24 mouse cellular contexts compared by ENCODE assay signal in the genomic region with DNA sequence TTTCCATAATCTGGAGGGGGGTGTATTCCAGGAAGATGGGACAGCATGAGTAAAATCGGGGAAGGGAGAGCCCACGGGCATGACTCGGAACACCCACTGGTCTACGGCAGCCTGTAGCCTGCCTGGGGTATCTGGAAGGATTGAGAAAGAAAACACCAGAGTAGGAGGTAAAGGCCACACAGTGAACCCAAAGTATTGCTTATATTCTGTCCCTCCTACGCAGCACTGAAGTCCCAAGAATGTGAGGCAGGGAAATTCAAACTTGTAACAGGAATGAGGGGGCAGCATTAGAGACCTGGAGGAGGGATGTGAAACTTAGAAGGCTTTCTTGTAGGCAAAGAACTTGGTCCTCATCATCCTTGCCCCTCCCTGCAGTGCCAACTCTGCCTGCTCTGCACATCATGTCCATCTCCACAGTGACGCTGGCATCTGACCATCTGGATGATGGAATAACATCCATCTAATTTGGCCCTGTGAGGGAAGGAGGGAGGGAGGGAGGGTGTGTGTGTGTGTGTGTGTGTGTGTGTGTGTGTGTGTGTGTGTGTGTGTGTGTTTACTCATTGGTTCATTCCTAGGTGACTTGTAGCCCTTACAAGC. TPM values are rescaled to one million over a fixed set of nuclear protein-coding genes. Genes with fewer than 3 reads are reported as not detected.
DNase-seq lines count a peak whose midpoint lies in the region; ATAC-seq and TF ChIP-seq lines count a peak whose summit lies in the region.
"Had no signal": no experiment of that assay in that cellular context is flagged by ENCODE, and none has a peak within 500 bp of the region (broad histone marks: within the 10 kb centered on the region; RNA-seq: fewer than 3 reads in every experiment).

No protein-coding gene starts in this region.

- WGBS in kidney, embryonic 15.5 days = 49% methylated on average over 6 of the region's 6 CpGs

- no peaks in the 10 kb centered on the region for H3K27me3 ChIP-seq in kidney, embryonic 15.5 days
- H3K27me3 ChIP-seq in CH12.LX (replicated peaks) = no peaks in the 10 kb centered on the region
- H3K27me3 ChIP-seq in Patski = no peaks in the 10 kb centered on the region
- H3K27me3 ChIP-seq: embryonic facial prominence, embryonic 12.5 days; forebrain, embryonic 15.5 days; liver, embryonic 12.5 days; neural tube, embryonic 13.5 days had no signal

- H3K27ac ChIP-seq in kidney, embryonic 15.5 days = peak overlapping the region; percentile 60; the same call in 1 of the 2 replicates
- peak overlapping the region; percentile 19 for H3K27ac ChIP-seq in CH12.LX (ENCODE audit: insufficient read depth, low read depth)
- H3K27ac ChIP-seq: embryonic facial prominence, embryonic 12.5 days; forebrain, embryonic 15.5 days; left cerebral cortex, adult 2 months; liver, embryonic 12.5 days; neural tube, embryonic 13.5 days had no signal

- no peak overlapping the region for H3K4me2 ChIP-seq in kidney, embryonic 15.5 days
- H3K4me2 ChIP-seq in CH12.LX (ENCODE audit: insufficient read depth, low read depth, poor library complexity, severe bottlenecking) = peak overlapping the region; percentile 47; the same call in 1 of the 2 replicates
- H3K4me2 ChIP-seq: embryonic facial prominence, embryonic 12.5 days; forebrain, embryonic 15.5 days; heart, embryonic 11.5 days; liver, embryonic 12.5 days; lung, embryonic 14.5 days; midbrain, embryonic 11.5 days; neural tube, embryonic 13.5 days had no signal

- peak; percentile 64 for ATAC-seq in kidney, embryonic 15.5 days (replicated peaks; ENCODE audit: low FRiP score)
- ATAC-seq in Patski = peak; percentile 5
- ATAC-seq: activated CD4-positive, CD25-positive, alpha-beta regulatory T cell, adult 4 months; forebrain, embryonic 15.5 days; liver, embryonic 12.5 days had no signal

- DNase-seq in kidney, postnatal 10 days = no peak
- DNase-seq in CH12.LX (ENCODE audit: extremely low read depth) (no peak), Patski (ENCODE audit: low read depth, low spot score) (no peak)
- peak; percentile 71 to 73 for DNase-seq in cerebellum, postnatal 14 days
- no peak for DNase-seq in layer of hippocampus, postnatal 36 days
- no peak for DNase-seq in ovary, postnatal 10 days (ENCODE audit: low spot score)
- DNase-seq: adrenal gland, postnatal 10 days; heart, postnatal 10 days; kidney, postnatal 14 days; lung, embryonic 14.5 days; lung, postnatal 4 days; right cerebral cortex, postnatal 14 days; spleen, adult 18-20 months; thymus, postnatal 25 days had no signal

- H3K36me3 ChIP-seq in kidney, embryonic 15.5 days = no peaks in the 10 kb centered on the region
- H3K36me3 ChIP-seq in CH12.LX (replicated peaks in 1 of 2; ENCODE audit: control insufficient read depth in 1 of 2, insufficient read depth in 1 of 2, low read length in 1 of 2) = peaks cover 0 to 2% of the 10 kb centered on the region in 2 experiments
- H3K36me3 ChIP-seq: embryonic facial prominence, embryonic 12.5 days; forebrain, embryonic 15.5 days; liver, embryonic 12.5 days; neural tube, embryonic 13.5 days had no signal

- no peak overlapping the region for H3K9ac ChIP-seq in kidney, embryonic 15.5 days
- H3K9ac ChIP-seq in CH12.LX (ENCODE audit: insufficient read depth, low read depth) = 0 out of 2 replicates have a peak overlapping the region, but pooled peaks have one; percentile 23
- H3K9ac ChIP-seq: embryonic facial prominence, embryonic 12.5 days; forebrain, embryonic 15.5 days; liver, embryonic 12.5 days; lung, embryonic 14.5 days; neural tube, embryonic 13.5 days had no signal

- POLR2A ChIA-PET in Patski (lab: Charles Lee) = interaction anchor here (1.1 kb wide), 1 partner anchor 18 kb away, joined by 3 read pairs; no protein-coding TSS in a partner anchor

- TF ChIP-seq CTCF in CH12.LX (conservative IDR thresholded peaks at IDR 0.05 in 1 of 2, IDR thresholded peaks at IDR 0.05 in 1 of 2; ENCODE audit: low read depth in 2 of 2, low read length in 2 of 2) (no peak), Patski (IDR thresholded peaks at IDR 0.05) (no peak)

- H3K9me3 ChIP-seq in kidney, embryonic 15.5 days (replicated peaks) = no peaks in the 10 kb centered on the region
- H3K9me3 ChIP-seq in CH12.LX (replicated peaks; ENCODE audit: low read length) = no peaks in the 10 kb centered on the region
- H3K9me3 ChIP-seq: embryonic facial prominence, embryonic 12.5 days; forebrain, embryonic 15.5 days; liver, embryonic 12.5 days; neural tube, embryonic 13.5 days had no signal

- in situ Hi-C loops in CH12.LX (cut with MboI; ENCODE audit: low pct_ligation_motif_present, low pct_unique_long_range_greater_than_20kb, low sequenced_read_pairs) (no loop called here), Patski (cut with MboI; ENCODE audit: low pct_unique_long_range_greater_than_20kb) (loop anchor here (5.0 kb wide), 1 partner anchor 36 kb away; no protein-coding TSS in a partner anchor)

- no peak for TF ChIP-seq RAD21 in CH12.LX (IDR thresholded peaks at IDR 0.05; ENCODE audit: low read depth, low read length)

- H3K4me3 ChIP-seq in kidney, embryonic 15.5 days (replicated peaks) = no peak overlapping the region
- H3K4me3 ChIP-seq in CH12.LX (replicated peaks in 1 of 3; ENCODE audit: low read depth in 2 of 3, low read length in 2 of 3, poor library complexity in 1 of 3) = peak overlapping the region in 1 of 3 experiments; percentile 27
- H3K4me3 ChIP-seq: embryonic facial prominence, embryonic 12.5 days; forebrain, embryonic 15.5 days; layer of hippocampus, adult 2 months; left cerebral cortex, adult 2 months; liver, embryonic 12.5 days; neural tube, embryonic 13.5 days had no signal

- no peak for TF ChIP-seq POLR2A in CH12.LX (IDR thresholded peaks at IDR 0.05; ENCODE audit: low read depth, low read length)

- peaks cover 12% of the 10 kb centered on the region for H3K79me2 ChIP-seq in CH12.LX (replicated peaks; ENCODE audit: control insufficient read depth, extremely low read depth, insufficient read depth, poor library complexity, severe bottlenecking)

- CTCF ChIA-PET in Patski (lab: Charles Lee) = interaction anchor here (1.0 kb wide), 1 partner anchor 31 kb away, joined by 3 read pairs; no protein-coding TSS in a partner anchor

- dilution Hi-C loops in CH12.LX (cut with MboI; ENCODE audit: extremely low pct_ligation_motif_present, extremely low pct_unique_long_range_greater_than_20kb, low sequenced_read_pairs) = no loop called here

- no peak for TF ChIP-seq EP300 in CH12.LX (IDR thresholded peaks at IDR 0.05; ENCODE audit: low read length)

- H3K4me1 ChIP-seq in kidney, embryonic 15.5 days = peaks cover 61% of the 10 kb centered on the region
- H3K4me1 ChIP-seq in CH12.LX (ENCODE audit: control insufficient read depth in 1 of 2, insufficient read depth in 2 of 2) = peaks cover 30 to 64% of the 10 kb centered on the region in 2 experiments

TF ChIP-seq in CH12.LX, 34 proteins besides CTCF, POLR2A, EP300 and RAD21:
- no peak for TF ChIP-seq MXI1 (IDR thresholded peaks at IDR 0.05; ENCODE audit: low read depth, low read length)
- no peak for TF ChIP-seq KAT2A (IDR thresholded peaks at IDR 0.05; ENCODE audit: insufficient replicate concordance, low read length)
- TF ChIP-seq CHD2 (IDR thresholded peaks at IDR 0.05; ENCODE audit: low read length) = no peak
- no peak for TF ChIP-seq BHLHE40 (IDR thresholded peaks at IDR 0.05; ENCODE audit: low read depth, low read length)
- no peak for TF ChIP-seq USF1 (IDR thresholded peaks at IDR 0.05; ENCODE audit: low read depth, low read length)
- no peak for TF ChIP-seq E2F4 (IDR thresholded peaks at IDR 0.05; ENCODE audit: insufficient replicate concordance, low read depth, low read length)
- no peak for TF ChIP-seq JUND (conservative IDR thresholded peaks at IDR 0.05; ENCODE audit: low read depth, low read length)
- no peak for TF ChIP-seq ELF1 (IDR thresholded peaks at IDR 0.05; ENCODE audit: low read depth, low read length)
- TF ChIP-seq SMC3 (IDR thresholded peaks at IDR 0.05; ENCODE audit: low read depth, low read length) = no peak
- no peak for TF ChIP-seq UBTF (IDR thresholded peaks at IDR 0.05; ENCODE audit: low read depth, low read length)
- no peak for TF ChIP-seq NRF1 (IDR thresholded peaks at IDR 0.05; ENCODE audit: low read depth, low read length)
- no peak for TF ChIP-seq PAX5 (IDR thresholded peaks at IDR 0.05; ENCODE audit: low read length)
- no peak for TF ChIP-seq ZMIZ1 (IDR thresholded peaks at IDR 0.05; ENCODE audit: low read depth, low read length)
- no peak for TF ChIP-seq GABPA (IDR thresholded peaks at IDR 0.05; ENCODE audit: insufficient replicate concordance, low read depth, low read length)

RNA-seq across cellular contexts. Expression of a gene that starts 37.2 kb away (rescaled TPM):
- 6.5 and 7.1 TPM in 2 replicates for polyA plus RNA-seq in kidney, embryonic 15.5 days (2015; fragmentation: Nextera tagmentation; extraction: Ambion mirVana)
- total RNA-seq in CH12.LX (2012; rRNA removed) (7.3 and 9.7 TPM in 2 replicates), CH12.LX (2014; rRNA removed) (6.8 and 6.9 TPM in 2 replicates)
- polyA plus RNA-seq in CH12.LX (2012; ENCODE audit: insufficient read length, low read depth) (7.3 and 8.9 TPM in 2 replicates), Patski (2021) (51.0 TPM)
- 100 to 1,000 TPM; 114 to 131 TPM for total RNA-seq in layer of hippocampus, postnatal 36 days (2021)

Comparison
In these comparisons a context has a peak if more than half of its experiments do, and no peak if none do; other contexts are left out.
1. DNase-seq: peak in cerebellum, postnatal 14 days (2 of 2); none in kidney, postnatal 10 days (single experiment), CH12.LX (single experiment), Patski (single experiment), layer of hippocampus, postnatal 36 days (0 of 2) and ovary, postnatal 10 days (single experiment).